Mouse (Mus musculus) kidney, adult 8-10 months (tissue): Measurements from ENCODE around the gene Inpp4b.
A peak's percentile ranks its signal among the peaks of the same experiment; 100 is the strongest.

ENCODE experiments used
- DNase-seq, 2 experiments: peaks; one replicate each; pipeline ENCODE4 v3.0.0; 2022

Gene Inpp4b

DNA sequence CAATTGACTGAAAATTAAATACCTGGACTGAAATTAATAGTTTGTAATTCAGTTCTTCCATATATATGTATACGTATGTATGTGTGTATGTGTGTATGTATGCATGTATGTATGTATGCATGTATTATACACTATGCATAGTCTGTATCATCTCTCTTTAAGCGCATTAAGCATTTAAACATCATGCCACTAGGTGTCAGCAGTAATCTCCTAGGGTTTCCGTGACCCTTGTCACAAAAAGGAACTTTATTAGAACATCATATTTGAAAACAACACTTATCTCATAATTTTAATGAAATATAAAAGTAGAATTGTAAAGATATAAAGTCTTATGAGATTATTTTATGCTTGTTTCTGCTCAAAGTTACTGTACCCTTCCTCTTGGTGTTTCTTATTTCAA lies 136.3 kb downstream of the Inpp4b start:
- no peak for DNase-seq

- DNase-seq = no peak
Observed at GRCm38 (mm10) chr8:81483834-81484233, 141.5 kb downstream of the Inpp4b start.

GRCm38 (mm10) chr8:81485626-81486025 lies 143.3 kb downstream of the Inpp4b start:
- peak in 1 of 2 experiments; percentile 7 for DNase-seq

DNA sequence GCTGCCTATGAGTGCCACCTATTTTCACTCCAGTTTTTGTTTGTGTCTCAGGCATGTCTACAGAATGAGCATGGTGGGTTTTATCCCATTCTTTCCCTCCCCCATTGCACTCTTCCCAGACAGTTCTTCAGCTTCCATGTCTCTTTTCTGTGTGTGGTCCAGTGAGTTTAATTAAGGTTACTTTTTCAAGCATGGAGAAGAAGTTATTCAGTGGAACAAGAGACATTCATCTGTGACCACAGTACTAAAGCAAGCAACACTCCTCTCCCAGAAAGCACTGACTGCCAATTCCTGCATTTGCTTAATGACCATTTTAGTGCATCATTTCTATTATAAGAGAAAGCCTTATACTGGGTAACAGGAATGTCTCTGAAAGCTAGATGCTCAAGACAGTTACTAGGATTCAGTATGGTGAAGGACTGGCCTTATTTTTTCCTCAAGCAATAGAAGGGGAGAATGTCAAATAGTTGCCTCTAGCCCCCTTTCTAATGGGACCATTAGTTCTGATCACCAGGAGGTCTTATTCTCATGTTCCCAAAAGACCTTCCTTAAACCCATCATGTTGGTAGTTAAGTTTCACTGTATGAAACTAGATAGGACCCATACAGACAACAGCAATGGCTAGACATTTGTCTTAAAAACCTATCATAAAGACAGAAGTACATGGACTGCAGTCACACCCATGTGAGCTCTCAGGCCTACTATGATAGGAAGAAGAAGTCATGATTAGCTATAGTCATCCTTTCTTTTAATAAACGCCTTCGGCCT lies 147.7 kb downstream of the Inpp4b start:
- no peak for DNase-seq

DNA sequence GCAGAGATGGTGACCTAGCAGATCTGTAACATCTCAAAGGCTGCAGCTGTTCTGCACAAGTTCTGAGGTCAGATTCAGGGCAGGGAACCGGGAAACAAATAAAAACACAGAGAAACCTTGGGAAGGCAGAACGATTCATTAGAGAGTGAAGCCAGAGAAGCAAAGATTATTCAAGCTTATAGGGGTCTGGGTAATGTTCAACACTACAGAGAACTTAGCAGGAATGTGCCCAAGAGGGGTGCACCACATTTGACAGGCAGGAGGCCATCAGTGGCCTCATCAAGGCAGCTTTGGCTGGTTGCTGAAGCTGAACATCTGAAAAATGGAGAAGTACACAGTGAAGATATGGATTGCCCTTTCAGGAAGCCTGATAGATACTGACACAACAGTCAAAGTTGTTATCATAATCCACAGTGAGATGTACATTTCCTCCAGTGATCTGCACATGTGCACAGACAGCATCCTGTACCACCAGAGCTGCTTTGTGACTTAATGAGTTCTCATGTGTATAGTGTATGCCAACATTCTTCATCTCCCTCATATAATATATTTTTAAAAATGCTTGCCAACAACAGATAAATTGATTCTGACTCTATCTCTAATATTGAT lies 148.8 kb downstream of the Inpp4b start:
- no peak for DNase-seq

GRCm38 (mm10) chr8:81491706-81492204 lies 149.4 kb downstream of the Inpp4b start:
- DNase-seq = no peak

DNA sequence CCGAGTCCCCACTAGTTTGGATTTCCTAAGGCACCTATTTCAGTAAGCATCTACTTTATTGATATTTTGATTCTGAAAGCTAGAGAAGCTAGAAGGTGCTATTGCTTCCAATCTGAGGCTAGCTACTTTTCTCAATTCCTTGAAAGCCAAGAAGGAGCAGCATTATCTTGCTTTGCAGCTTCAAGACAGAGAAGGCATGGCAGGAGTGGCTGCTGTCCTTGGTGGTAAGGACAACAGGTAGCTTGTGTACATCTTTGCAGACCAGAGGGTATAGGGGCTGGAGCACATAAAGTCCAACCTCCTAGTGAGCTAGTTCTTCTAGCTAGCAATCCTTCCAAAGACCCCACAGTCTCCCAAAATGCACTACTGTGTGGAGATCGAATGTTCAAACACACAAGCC lies 152.5 kb downstream of the Inpp4b start:
- DNase-seq = no peak

DNA sequence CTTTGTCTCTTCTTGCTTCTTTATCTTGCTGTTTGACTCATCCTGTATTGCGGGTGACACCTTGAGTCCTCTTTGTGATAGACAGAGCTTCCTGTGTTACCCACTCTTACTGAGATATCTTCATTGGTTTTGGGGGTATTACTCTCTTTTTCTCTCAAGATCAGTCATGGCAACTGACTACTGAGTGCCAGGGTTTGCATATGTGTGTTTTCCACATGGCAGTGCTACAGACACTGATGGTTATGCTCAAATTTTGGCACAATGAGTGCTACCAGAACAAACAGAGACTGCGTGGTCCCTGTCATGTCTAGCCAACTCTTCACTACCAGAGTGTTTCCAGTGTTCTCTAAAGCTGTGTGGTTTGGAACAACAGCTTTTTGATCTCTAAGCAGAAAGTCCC lies 155.3 kb downstream of the Inpp4b start:
- no peak for DNase-seq

DNA sequence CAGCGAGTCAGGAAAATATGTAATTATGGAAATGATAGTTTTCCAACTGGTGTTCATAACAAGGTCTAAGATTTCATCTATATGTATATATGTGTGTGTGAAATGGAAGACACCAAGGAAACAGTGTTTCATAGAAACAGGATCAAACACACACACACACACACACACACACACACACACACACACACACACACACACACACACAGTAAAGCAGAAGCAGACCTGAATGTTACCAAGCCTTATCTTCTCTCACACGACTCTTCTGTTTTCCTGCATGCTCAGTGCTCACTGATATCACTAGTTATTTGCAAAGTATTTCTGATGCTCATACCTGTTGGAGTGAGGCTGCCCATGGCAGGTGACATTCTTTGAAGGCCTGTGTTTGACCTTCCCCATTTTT lies 159.9 kb downstream of the Inpp4b start:
- no peak for DNase-seq

DNA sequence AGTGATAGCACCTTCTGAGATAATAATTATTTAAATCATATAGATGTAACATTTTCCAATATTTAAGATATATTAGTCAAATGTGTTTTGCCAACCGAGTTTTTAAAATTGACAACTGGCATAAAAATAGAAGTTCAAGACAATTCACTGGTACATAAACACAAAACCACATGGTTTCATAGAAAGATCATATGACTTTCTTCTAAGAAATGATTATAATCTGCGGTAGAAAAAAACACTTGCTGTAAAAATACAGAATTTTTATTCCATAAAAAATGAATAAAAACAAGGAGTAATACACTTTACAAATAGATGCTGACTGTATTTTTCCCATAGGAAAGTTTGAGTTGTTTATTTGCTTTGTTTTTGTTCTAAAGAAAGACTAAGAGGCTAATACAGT lies 160.6 kb downstream of the Inpp4b start:
- DNase-seq = no peak

GRCm38 (mm10) chr8:81512826-81513225 lies 170.5 kb downstream of the Inpp4b start:
- DNase-seq = no peak

- no peak for DNase-seq
Observed at GRCm38 (mm10) chr8:81514425-81514824, 172.1 kb downstream of the Inpp4b start.

GRCm38 (mm10) chr8:81522085-81522484 lies 179.7 kb downstream of the Inpp4b start:
- no peak for DNase-seq

DNA sequence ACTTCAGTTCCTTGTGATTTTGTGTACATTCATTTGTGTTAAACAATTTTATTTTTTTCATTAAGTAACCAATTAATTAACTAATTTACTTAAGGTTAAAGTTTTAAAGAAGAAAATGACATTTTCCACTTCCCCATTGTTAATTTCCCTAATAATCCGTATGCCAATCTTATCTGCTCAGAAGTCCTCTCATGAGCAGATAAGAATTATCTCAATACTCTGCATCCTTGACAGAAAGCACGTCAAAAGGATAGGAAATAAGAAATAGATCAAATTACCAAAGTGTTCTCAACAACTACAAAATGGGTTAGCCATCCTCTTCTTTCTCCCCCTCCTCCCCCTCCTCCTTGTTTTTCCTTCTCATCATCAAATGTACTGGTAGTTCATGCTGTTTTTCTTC lies 182.2 kb downstream of the Inpp4b start:
- no peak for DNase-seq

- DNase-seq = no peak
Observed at GRCm38 (mm10) chr8:81527661-81528060, 185.3 kb downstream of the Inpp4b start.

DNA sequence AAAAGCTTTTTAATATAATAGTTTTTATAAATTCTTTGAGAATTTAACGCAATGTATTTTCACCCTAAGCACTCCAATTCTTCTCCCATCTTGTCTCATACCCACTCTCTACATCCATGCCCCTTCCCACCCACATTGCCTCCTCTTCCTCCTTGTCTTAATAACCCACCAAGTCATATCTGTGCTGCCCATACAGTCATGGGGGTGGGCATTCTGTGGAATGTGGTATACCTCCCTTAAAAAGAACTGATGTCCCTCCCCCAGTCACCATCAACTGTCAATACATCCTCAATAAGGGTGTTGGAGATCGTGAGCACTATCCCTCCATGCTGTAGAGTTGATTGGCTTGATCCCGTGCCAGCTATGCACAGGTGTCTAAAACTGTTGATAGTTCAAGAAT lies 196.0 kb downstream of the Inpp4b start:
- DNase-seq = no peak

- DNase-seq = no peak
Observed at GRCm38 (mm10) chr8:81558550-81558949, 216.2 kb downstream of the Inpp4b start.

DNA sequence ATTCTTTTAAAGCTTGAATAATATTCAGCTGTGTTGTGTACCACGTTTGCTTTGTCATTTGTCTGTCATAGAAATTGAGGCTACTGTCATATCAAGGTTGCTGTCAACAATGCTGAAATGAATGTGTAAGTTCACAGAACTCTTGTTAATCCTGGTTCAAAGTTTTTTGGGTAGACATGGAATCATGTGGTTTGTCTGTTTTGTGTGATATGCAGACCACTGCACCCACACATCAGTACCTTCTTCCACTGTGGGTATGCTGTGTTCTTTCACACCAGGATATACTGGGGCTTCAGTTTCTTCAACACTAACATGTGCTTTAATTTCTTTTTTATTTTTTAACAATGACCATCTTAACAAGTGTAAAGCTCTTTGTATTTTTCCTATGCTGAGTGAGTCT lies 220.0 kb downstream of the Inpp4b start:
- no peak for DNase-seq

- DNase-seq = no peak
Observed at GRCm38 (mm10) chr8:81565484-81565883, 223.1 kb downstream of the Inpp4b start.

GRCm38 (mm10) chr8:81572319-81573104 lies 230.2 kb downstream of the Inpp4b start:
- DNase-seq = no peak

GRCm38 (mm10) chr8:81575268-81575917 lies 233.0 kb downstream of the Inpp4b start:
- no peak for DNase-seq

GRCm38 (mm10) chr8:81578951-81579350 lies 236.6 kb downstream of the Inpp4b start:
- DNase-seq = no peak

DNA sequence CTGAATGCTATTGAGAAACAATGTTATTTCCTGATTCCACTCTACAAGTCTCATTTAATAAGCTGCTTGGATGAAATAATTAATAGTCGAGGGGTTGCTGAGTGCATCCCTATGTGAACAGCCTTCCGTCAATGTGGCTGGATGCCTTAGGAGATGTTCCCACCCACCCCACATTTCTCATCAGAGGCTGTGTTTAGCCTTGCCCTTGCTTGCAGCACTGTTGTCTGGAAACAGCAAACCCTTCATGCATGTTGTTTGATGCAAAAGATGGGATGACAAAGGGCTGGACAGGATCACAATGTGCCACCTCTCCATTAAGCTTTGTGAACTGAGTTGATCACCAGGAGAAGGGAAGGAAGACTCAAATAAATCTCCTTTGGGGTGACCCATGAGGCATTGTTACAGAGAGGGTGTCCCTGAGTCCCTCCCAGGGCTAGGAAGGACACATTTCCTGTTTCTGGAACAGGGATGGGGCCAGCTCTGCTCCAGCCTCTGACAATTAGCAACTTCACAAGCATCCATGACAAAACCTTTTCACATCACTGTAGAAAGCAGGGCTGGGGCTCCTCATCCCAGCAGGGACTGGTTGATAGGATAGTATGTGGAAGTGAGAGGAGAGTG lies 239.6 kb downstream of the Inpp4b start:
- DNase-seq = peak; percentile 45 to 63
